Mouse (Mus musculus) lung, embryonic 16.5 days (tissue): ENCODE data around the gene Hist1h2bg. TPM values are rescaled to one million over a fixed set of nuclear protein-coding genes. Genes with fewer than 3 reads are reported as not detected.
"Not testable (repeated sequence)": the region's sequence is repeated elsewhere in the genome, so short reads cannot be mapped to it uniquely, and the experiment has no call there.

ENCODE experiments used
- ATAC-seq: fragments of 200-750 bp; cut with Nextera tagmentation; 2 replicates; pipeline ENCODE4 v1.8.0; 2017; ENCODE audit warnings: low read depth, mild to moderate bottlenecking, moderate library complexity
- H3K27ac ChIP-seq: fragments of 300-500 bp; sonication (generic); 2 replicates; pipeline ENCODE4 v1.5.1; 2014; ENCODE audit warnings: mild to moderate bottlenecking, control low read depth, low read length
- H3K27me3 ChIP-seq: fragments of 300-500 bp; sonication (generic); 2 replicates; pipeline ENCODE4 v1.6.1; 2014; ENCODE audit warnings: low read depth, low read length, mixed read lengths; ENCODE audit not compliant: control insufficient read depth, insufficient read depth
- H3K36me3 ChIP-seq: fragments of 300-500 bp; sonication (generic); 2 replicates; pipeline ENCODE4 v1.6.1; 2014; ENCODE audit warnings: low read length; ENCODE audit not compliant: control insufficient read depth, insufficient read depth
- H3K4me1 ChIP-seq: fragments of 300-500 bp; sonication (generic); replicated peaks from 2 replicates; pipeline ENCODE4 v1.6.1; 2014; ENCODE audit warnings: low read length, mixed read lengths; ENCODE audit not compliant: control insufficient read depth, insufficient read depth
- H3K4me2 ChIP-seq: fragments of 300-500 bp; sonication (generic); 2 replicates; pipeline ENCODE4 v1.6.1; 2014; ENCODE audit warnings: low read depth, low read length, control low read depth
- H3K4me3 ChIP-seq: fragments of 300-500 bp; sonication (generic); 2 replicates; pipeline ENCODE4 v1.5.1; 2014; ENCODE audit warnings: mild to moderate bottlenecking, low read length, control low read depth
- H3K9ac ChIP-seq: fragments of 300-500 bp; sonication (generic); 2 replicates; pipeline ENCODE4 v1.6.1; 2014; ENCODE audit warnings: low read length, control low read depth
- H3K9me3 ChIP-seq: fragments of 300-500 bp; sonication (generic); 2 replicates; pipeline ENCODE4 v1.6.1; 2016; ENCODE audit warnings: low read length; ENCODE audit not compliant: control insufficient read depth
- WGBS: fragments of 180-500 bp; shearing (Covaris S2); extraction: QIAGEN DNeasy Blood & Tissue Kit; methylation state at CpG from one replicate; pipeline ENCODE4 v1.1.7; 2014; 5-methylcytosine and 5-hydroxymethylcytosine counted together
- polyA plus RNA-seq: library from polyadenylated mRNA; unstranded; fragments of >200 nt; fragmentation: Nextera tagmentation; extraction: Ambion mirVana; gene quantifications from 2 replicates; pipeline ENCODE4 v1.2.1, GENCODE M21; 2015

Gene Hist1h2bg
- polyA plus RNA-seq, 1 experiment from 2014 or later: 15.8 TPM

- Histone ChIP-seq H3K4me1 (peaks cover 15% of the 10 kb centered on the region), H3K36me3 (no peaks in the 10 kb centered on the region), H3K4me3 (peak within 1 kb of the TSS; percentile 52), H3K9ac (peak within 1 kb of the TSS; percentile 73), H3K27ac (peak within 1 kb of the TSS; percentile 97), H3K9me3 (no peaks in the 10 kb centered on the region), H3K4me2 (peak within 1 kb of the TSS; percentile 58), H3K27me3 (no peaks in the 10 kb centered on the region)
- under 1% methylated on average over 54 of the region's 70 CpGs for WGBS
- peak; percentile 81 for ATAC-seq
Measured at GRCm38 (mm10) chr13:23530901-23531875, 40.0 kb upstream of the Hist1h2bg start, which contains the start of gene Hist1h4h. Gene Hist1h4h, plus strand, starts transcription at chr13:23531050.

DNA sequence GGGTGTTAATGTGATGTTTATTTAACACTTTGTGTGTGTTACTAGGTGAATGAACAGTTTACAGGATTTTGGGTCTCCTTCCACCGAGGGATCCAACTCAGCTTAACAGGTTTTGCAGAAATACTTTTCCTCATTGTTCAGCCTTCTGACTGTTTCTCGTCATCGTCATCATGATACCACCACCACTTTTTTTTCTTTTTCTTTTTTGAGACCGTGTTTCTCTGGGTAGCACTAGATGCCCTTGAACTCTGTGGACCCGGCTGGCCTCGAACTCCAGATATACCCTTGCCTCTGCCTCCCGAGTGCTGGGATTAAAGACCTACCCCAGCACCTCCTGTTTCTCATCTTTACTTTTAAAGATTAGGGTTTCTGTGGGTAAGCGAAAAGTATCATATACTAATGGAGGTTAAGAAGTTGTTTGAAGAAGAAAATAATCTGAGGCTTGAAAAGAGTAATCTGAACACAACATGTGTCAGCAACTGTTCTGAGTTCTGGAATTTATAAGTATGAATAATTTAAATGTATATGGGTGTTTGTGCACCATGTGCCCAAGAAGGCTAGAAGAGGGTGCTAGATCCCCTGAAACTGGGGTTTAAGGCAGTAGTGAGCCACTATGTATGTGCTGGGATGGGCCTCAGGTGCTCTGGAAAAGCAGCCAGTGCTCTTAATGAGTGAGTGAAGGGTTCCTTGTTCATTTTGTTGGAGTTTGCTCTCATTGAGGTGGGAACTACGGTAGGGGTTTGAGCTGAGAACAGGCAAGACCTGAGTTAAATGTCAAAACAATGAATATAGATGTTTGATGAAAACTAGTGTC is 38.7 kb upstream of the Hist1h2bg start:
- H3K27ac ChIP-seq: peak overlapping the region; percentile 97
- no peaks in the 10 kb centered on the region for H3K9me3 ChIP-seq
- ATAC-seq: no peak
- no peaks in the 10 kb centered on the region for H3K27me3 ChIP-seq
- H3K4me1 ChIP-seq: peaks cover 24% of the 10 kb centered on the region
- no peaks in the 10 kb centered on the region for H3K36me3 ChIP-seq
- H3K9ac ChIP-seq: peak overlapping the region; percentile 73
- peak overlapping the region; percentile 58 for H3K4me2 ChIP-seq
- H3K4me3 ChIP-seq: peak overlapping the region; percentile 52
- 16% methylated on average over 9 of the region's 9 CpGs for WGBS

DNA sequence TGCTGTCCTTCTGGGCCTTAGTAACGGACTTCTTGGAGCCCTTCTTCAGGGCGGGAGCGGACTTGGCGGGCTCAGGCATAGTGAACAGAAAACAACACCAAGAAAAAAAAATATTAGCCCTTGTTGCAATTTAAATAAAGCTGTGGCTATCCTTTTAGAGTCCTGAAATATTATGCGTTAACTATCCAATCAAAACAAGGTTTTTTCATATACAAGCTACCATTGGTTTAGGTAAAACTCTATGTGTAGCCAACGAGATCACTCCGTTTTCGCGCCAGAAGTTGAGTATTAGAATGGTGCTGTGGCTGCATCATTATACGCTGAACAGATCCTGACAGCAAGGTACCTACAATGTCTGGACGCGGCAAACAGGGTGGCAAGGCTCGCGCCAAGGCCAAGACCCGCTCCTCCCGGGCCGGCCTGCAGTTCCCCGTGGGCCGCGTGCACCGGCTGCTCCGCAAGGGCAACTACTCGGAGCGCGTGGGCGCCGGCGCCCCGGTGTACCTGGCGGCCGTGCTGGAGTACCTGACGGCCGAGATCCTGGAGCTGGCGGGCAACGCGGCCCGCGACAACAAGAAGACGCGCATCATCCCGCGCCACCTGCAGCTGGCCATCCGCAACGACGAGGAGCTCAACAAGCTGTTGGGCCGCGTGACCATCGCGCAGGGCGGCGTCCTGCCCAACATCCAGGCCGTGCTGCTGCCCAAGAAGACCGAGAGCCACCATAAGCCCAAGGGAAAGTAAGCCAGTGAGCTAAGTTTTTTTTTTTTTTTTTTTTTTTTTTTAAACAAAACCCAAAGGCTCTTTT is 37.4 kb upstream of the Hist1h2bg start, which contains the start of gene Hist1h2af:
Gene Hist1h2af (plus strand): TSS at position 347 of the 808 bp plus-strand sequence.
- Histone ChIP-seq H3K9ac (peak within 1 kb of the TSS; percentile 73), H3K4me1 (peaks cover 23% of the 10 kb centered on the region), H3K27ac (peak within 1 kb of the TSS; percentile 97), H3K4me2 (peak within 1 kb of the TSS; percentile 58), H3K4me3 (peak within 1 kb of the TSS; percentile 52)
- H3K9me3 ChIP-seq, H3K27me3 ChIP-seq, H3K36me3 ChIP-seq: not testable (repeated sequence)
- WGBS: 0% methylated on average over 22 of the region's 53 CpGs
- peak; percentile 51 for ATAC-seq

DNA sequence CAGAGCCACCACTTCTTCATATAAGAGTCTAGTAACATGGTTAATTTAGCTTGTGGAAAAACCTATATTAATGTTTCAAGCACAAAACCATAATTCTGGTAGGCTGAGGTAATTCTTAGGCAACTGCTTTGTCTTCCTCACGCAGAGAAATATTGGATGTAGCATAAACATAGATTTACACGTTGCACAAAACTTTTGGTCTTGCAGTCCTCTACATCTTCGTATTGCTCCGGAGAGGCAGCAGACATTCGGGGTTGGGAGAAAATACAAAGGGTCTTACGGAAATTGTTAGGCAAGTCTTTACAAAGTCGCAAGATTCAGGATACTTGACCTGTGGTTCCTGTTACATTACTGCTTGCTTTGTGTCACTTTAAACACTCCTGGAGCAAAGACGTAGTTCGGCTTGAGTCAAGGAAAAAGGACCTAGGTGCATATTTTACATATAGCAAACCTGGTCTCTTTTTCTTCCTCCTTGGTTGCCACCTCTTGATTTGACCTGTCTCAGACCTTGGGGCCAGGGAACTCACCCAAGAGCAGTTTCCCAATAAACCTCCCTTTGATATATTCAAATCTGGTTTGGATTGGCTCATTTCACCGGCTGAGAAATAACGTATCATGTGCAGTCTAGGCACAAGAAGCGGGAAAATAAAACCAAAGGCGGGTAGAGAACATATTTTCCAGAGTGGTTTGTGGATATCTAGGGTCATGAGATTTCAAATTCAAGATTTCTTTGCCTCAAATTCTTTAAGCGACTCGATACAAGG is 36.6 kb upstream of the Hist1h2bg start:
- peak overlapping the region; percentile 69 for H3K9ac ChIP-seq
- peaks cover 19% of the 10 kb centered on the region for H3K4me1 ChIP-seq
- no peak for ATAC-seq
- WGBS: under 1% methylated on average over 15 of the region's 15 CpGs
- H3K4me2 ChIP-seq: peak overlapping the region; percentile 58
- H3K9me3 ChIP-seq: no peaks in the 10 kb centered on the region
- H3K27ac ChIP-seq: peak overlapping the region; percentile 97
- no peaks in the 10 kb centered on the region for H3K27me3 ChIP-seq
- H3K4me3 ChIP-seq: peak overlapping the region; percentile 52
- H3K36me3 ChIP-seq: no peaks in the 10 kb centered on the region

DNA sequence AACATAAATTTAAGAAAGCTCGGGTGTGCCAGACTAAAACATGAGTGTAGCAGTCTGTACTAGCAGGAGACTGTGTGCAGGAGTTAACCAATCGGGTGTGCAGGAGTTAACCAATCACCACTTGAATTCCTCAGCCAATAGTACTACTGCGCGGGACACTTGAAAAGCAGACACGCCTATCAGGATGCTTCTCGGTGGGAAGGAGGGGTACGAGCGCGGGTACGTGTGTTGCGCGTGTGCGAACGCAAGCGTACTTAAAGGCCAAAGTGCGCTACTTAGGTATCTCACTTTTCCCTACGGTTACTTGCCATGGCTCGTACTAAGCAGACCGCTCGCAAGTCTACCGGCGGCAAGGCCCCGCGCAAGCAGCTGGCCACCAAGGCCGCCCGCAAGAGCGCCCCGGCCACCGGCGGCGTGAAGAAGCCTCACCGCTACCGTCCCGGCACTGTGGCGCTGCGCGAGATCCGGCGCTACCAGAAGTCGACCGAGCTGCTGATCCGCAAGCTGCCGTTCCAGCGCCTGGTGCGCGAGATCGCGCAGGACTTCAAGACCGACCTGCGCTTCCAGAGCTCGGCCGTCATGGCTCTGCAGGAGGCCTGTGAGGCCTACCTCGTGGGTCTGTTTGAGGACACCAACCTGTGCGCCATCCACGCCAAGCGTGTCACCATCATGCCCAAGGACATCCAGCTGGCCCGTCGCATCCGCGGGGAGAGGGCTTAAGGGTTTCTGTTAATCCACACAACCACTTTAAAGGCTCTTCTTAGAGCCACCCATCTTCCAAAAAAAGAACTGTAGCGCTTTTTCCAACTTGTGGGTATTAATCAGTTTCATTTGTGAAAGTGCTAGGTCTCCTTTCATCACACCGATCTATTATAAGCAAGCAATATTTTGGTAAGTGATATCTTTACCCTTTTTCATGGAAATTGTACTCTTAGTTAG is 35.8 kb upstream of the Hist1h2bg start, which contains the start of gene Hist1h3g:
Gene Hist1h3g (plus strand): TSS at position 286 of the 939 bp plus-strand sequence.
- not testable (repeated sequence) for H3K9me3 ChIP-seq, H3K27me3 ChIP-seq, H3K36me3 ChIP-seq
- Histone ChIP-seq H3K27ac (peak within 1 kb of the TSS; percentile 97), H3K9ac (peak within 1 kb of the TSS; percentile 69), H3K4me3 (peak within 1 kb of the TSS; percentile 52), H3K4me2 (peak within 1 kb of the TSS; percentile 69), H3K4me1 (peaks cover 19% of the 10 kb centered on the region)
- peak; percentile 87 for ATAC-seq
- WGBS: 0% methylated on average over 43 of the region's 62 CpGs

DNA sequence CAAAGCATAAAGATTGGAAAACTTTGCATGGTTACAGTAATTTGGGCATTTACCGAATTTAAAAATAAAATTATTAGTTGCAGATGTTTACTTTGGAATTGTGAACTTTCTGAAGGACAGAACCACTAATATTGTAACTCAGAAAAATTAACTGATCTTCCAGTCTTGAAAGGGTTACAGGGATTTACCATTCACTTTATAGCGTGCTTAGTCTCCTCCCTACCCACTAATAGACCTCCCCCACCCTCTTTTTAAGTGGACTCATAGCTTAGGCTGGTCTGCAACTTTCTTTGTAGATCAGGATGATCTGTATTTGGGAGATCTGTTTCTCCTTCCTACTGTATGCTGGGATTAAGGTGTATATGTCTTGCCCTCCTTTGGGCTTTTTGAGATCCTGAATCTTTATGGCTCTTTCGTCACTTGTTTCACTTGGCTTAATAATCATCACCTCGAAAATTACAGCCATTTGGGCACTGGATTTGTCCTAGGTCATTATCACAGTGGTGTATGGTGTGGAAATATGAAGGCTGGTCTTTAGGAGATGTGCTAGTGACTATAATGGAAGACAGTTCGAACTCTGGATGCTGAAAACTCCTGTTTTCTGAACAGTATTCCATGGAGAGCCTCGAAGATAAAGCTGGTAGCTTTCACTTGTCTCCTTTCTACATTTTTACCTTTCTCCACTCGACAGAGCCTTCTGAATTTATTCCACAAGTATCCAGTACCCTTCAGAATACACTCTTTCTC is 34.9 kb upstream of the Hist1h2bg start:
- Histone ChIP-seq H3K9ac (peak overlapping the region; percentile 69), H3K27me3 (no peaks in the 10 kb centered on the region), H3K4me2 (peak overlapping the region; percentile 69), H3K4me3 (peak overlapping the region; percentile 49), H3K36me3 (no peaks in the 10 kb centered on the region), H3K27ac (peak overlapping the region; percentile 53), H3K9me3 (no peaks in the 10 kb centered on the region), H3K4me1 (peaks cover 19% of the 10 kb centered on the region)
- 9% methylated on average over 7 of the region's 7 CpGs for WGBS
- no peak for ATAC-seq

DNA sequence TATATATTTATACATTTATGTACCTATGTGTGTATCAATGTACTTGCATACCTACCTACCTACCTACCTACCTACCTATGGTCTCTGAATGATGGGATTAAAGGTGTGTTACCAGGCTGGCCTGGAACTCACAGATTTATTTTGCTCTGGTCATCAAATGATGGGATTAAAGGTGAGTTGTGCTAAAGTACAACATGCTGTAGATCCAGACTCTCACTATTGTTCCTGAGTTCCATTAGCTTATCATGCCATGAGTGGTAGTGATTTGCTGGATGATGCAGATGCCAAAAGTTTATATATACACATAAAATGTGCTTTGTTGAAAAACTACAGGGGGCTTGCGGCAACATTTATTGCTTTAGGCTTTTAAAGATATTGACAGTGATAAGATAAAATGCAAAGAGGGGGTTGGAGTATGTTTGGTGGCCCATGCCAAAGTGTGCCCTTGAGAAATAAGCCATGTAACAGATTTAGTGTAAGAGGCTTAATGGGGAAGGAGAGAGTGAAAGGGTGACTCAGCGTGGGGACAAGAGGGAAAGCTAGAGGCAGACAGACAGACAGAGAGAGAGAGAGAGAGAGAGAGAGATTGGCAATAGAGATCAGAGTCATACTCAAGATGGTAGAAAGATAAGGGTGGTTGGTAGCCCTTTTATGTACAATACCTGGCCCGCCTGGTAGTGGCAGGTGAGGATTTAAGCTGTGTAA is 34.0 kb upstream of the Hist1h2bg start:
- no peaks in the 10 kb centered on the region for H3K9me3 ChIP-seq
- peak overlapping the region; percentile 32 for H3K4me3 ChIP-seq
- H3K27me3 ChIP-seq: no peaks in the 10 kb centered on the region
- H3K9ac ChIP-seq: peak overlapping the region; percentile 12; the same call in 1 of the 2 replicates
- peak overlapping the region; percentile 69 for H3K4me2 ChIP-seq
- ATAC-seq: no peak
- H3K36me3 ChIP-seq: no peaks in the 10 kb centered on the region
- H3K27ac ChIP-seq: peak overlapping the region; percentile 25; the same call in 1 of the 2 replicates
- peaks cover 19% of the 10 kb centered on the region for H3K4me1 ChIP-seq
- WGBS: 43% methylated on average over 3 of the region's 3 CpGs
